Mouse (Mus musculus) right cerebral cortex, postnatal 25 days (tissue): Measurements from ENCODE around the gene Snx7.

Experiments
- DNase-seq: peaks from one replicate; pipeline ENCODE4 v3.0.0; 2022

Snx7 gene

GRCm38 (mm10) chr3:117814218-117814617 lies 54.5 kb downstream of the Snx7 start:
- DNase-seq, result no peak

- DNase-seq, result no peak
Observed at GRCm38 (mm10) chr3:117812135-117812534, 56.6 kb downstream of the Snx7 start.

- DNase-seq, result no peak
Observed at GRCm38 (mm10) chr3:117805782-117806181, 63.0 kb downstream of the Snx7 start.

- DNase-seq, result no peak
Observed at GRCm38 (mm10) chr3:117794501-117794900, 74.2 kb downstream of the Snx7 start.

GRCm38 (mm10) chr3:117791951-117792350 lies 76.8 kb downstream of the Snx7 start:
- no peak for DNase-seq

GRCm38 (mm10) chr3:117791273-117791672 lies 77.5 kb downstream of the Snx7 start:
- no peak for DNase-seq

GRCm38 (mm10) chr3:117788800-117789693 lies 79.7 kb downstream of the Snx7 start:
- peak; percentile 18 for DNase-seq

- no peak for DNase-seq
Observed at GRCm38 (mm10) chr3:117787247-117787646, 81.5 kb downstream of the Snx7 start.

GRCm38 (mm10) chr3:117752151-117752757 lies 116.5 kb downstream of the Snx7 start:
- peak; percentile 7 for DNase-seq

GRCm38 (mm10) chr3:117751665-117752064 lies 117.1 kb downstream of the Snx7 start:
- no peak for DNase-seq

GRCm38 (mm10) chr3:117749256-117749655 lies 119.5 kb downstream of the Snx7 start:
- DNase-seq, result no peak

GRCm38 (mm10) chr3:117739760-117740159 lies 129.0 kb downstream of the Snx7 start:
- DNase-seq, result no peak

GRCm38 (mm10) chr3:117732661-117733060 lies 136.1 kb downstream of the Snx7 start:
- DNase-seq, result no peak
